Mouse (Mus musculus) brain, embryonic 14.5 days (tissue): ENCODE results near the gene Slc6a4.

Source experiments
- CTCF ChIP-seq: fragments of 200-500 bp; IDR thresholded peaks from 2 replicates; pipeline ENCODE4 v1.5.1; 2012; ENCODE audit warnings: inconsistent platforms, mild to moderate bottlenecking, moderate library complexity, borderline replicate concordance; ENCODE audit not compliant: insufficient read depth, insufficient read length; ENCODE audit errors: extremely low read depth
- POLR2A ChIP-seq: fragments of 200-500 bp; IDR thresholded peaks from 2 replicates; pipeline ENCODE4 v1.6.1; 2012; ENCODE audit warnings: mild to moderate bottlenecking, inconsistent platforms, borderline replicate concordance; ENCODE audit not compliant: poor library complexity, insufficient read depth, insufficient read length, severe bottlenecking; ENCODE audit errors: extremely low read depth

GRCm38 (mm10) chr11:77079361-77079760 lies 81.0 kb downstream of the Slc6a4 start:
- TF ChIP-seq CTCF (no peak), POLR2A (no peak)
